Mouse (Mus musculus) G1E (cell line): ENCODE data around the gene Dph5.

Experiments
- CTCF ChIP-seq: IDR thresholded peaks from 2 replicates; pipeline ENCODE4 v1.5.1; 2012; ENCODE audit warnings: low read depth, low read length, inconsistent platforms, mixed read lengths
- GATA1 ChIP-seq: IDR thresholded peaks from 2 replicates; pipeline ENCODE4 v1.6.1; 2012; ENCODE audit warnings: borderline replicate concordance, low read length, inconsistent platforms, mixed read lengths
- TAL1 ChIP-seq: conservative IDR thresholded peaks from 2 replicates; pipeline ENCODE4 v1.6.1; 2012; ENCODE audit warnings: low read depth, low read length, inconsistent platforms, mixed read lengths

- TF ChIP-seq CTCF: no peak
- TF ChIP-seq TAL1: no peak
- no peak for TF ChIP-seq GATA1
Observed at GRCm38 (mm10) chr3:115854672-115855191, 32.9 kb upstream of the Dph5 start.
